Mouse (Mus musculus) embryonic fibroblast, embryonic 13.5 days (primary cell): ENCODE measurements at regions not wholly inside any gene's neighbourhood (a gene's known extent, or its start where the extent isn't known, plus 50 kb on each side); places are given as distances from the start of the nearest gene placed in this dataset.

Source experiments
- CTCF ChIP-seq: IDR thresholded peaks from 2 replicates; pipeline ENCODE4 v1.5.1; 2011; ENCODE audit warnings: mild to moderate bottlenecking, control low read depth, low read length, moderate library complexity, borderline replicate concordance; ENCODE audit not compliant: insufficient read depth
- POLR2A ChIP-seq: IDR thresholded peaks from 2 replicates; pipeline ENCODE4 v1.6.1; 2011; ENCODE audit warnings: low read depth, mild to moderate bottlenecking, control low read depth, low read length, moderate library complexity

- TF ChIP-seq CTCF: no peak
- no peak for TF ChIP-seq POLR2A
Measured at GRCm38 (mm10) chr19:52613353-52613752, 349.3 kb downstream of the Ins1 start.
